Mouse (Mus musculus): Measurements from ENCODE around the gene Epas1. TPM values are rescaled to one million over a fixed set of nuclear protein-coding genes. Genes with fewer than 3 reads are reported as not detected.
A peak's percentile ranks its signal among the peaks of the same experiment; 100 is the strongest.

The Epas1 gene
- polyA plus RNA-seq, 1 experiment from 2014 or later = 9.5 TPM

DNA sequence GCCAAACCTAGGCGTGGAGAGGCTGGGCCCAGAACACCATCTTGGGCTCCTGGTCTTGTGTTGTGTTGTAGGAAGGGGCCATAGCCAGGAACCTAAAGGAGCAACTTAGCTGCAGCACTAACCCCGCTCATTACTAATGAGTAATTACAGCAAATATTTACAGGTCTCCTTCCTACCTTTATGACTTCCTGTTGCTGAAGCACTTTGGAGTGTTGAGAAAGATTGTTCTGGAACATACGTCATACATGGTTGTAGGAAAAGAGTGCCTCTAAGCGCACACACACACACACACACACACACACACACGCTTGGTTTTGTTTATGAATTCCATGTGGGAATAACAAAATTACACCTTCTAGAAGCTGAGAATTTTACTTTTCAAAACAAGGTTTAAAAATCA lies 8.4 kb downstream of the Epas1 start:
- WGBS = 80% methylated on average over 5 of the region's 5 CpGs
- no peak overlapping the region for H3K4me3 ChIP-seq (replicated peaks)
- peaks cover 3% of the 10 kb centered on the region; the same call in 1 of the 2 replicates for H3K27me3 ChIP-seq
- H3K36me3 ChIP-seq = no peaks in the 10 kb centered on the region
- no peak overlapping the region for H3K4me2 ChIP-seq
- no peak overlapping the region for H3K27ac ChIP-seq
- no peak overlapping the region for H3K9ac ChIP-seq
- ATAC-seq (replicated peaks; ENCODE audit: low FRiP score) = no peak
- no peaks in the 10 kb centered on the region for H3K4me1 ChIP-seq
- no peaks in the 10 kb centered on the region for H3K9me3 ChIP-seq (replicated peaks)

- no peaks in the 10 kb centered on the region for H3K36me3 ChIP-seq
- no peaks in the 10 kb centered on the region for H3K4me1 ChIP-seq
- H3K27ac ChIP-seq = no peak overlapping the region
- H3K9ac ChIP-seq = no peak overlapping the region
- peaks cover under 1% of the 10 kb centered on the region; the same call in 1 of the 2 replicates for H3K27me3 ChIP-seq
- H3K4me3 ChIP-seq (replicated peaks) = no peak overlapping the region
- ATAC-seq (replicated peaks; ENCODE audit: low FRiP score) = no peak
- WGBS = 80% methylated on average over 11 of the region's 11 CpGs
- no peaks in the 10 kb centered on the region for H3K9me3 ChIP-seq (replicated peaks)
- H3K4me2 ChIP-seq = no peak overlapping the region
These were observed 9.2 kb downstream of the Epas1 start for GRCm38 (mm10) chr17:86762479-86763242.

GRCm38 (mm10) chr17:86765762-86766404 lies 12.4 kb downstream of the Epas1 start:
- Histone ChIP-seq H3K9ac (no peak overlapping the region), H3K27ac (no peak overlapping the region), H3K27me3 (no peaks in the 10 kb centered on the region), H3K9me3 (replicated peaks) (no peaks in the 10 kb centered on the region), H3K4me3 (replicated peaks) (no peak overlapping the region), H3K36me3 (no peaks in the 10 kb centered on the region), H3K4me2 (no peak overlapping the region), H3K4me1 (peaks cover 21% of the 10 kb centered on the region)
- WGBS = 89% methylated on average over 8 of the region's 8 CpGs
- no peak for ATAC-seq (replicated peaks; ENCODE audit: low FRiP score)

- no peak overlapping the region for H3K4me2 ChIP-seq
- no peaks in the 10 kb centered on the region for H3K36me3 ChIP-seq
- H3K4me3 ChIP-seq (replicated peaks) = no peak overlapping the region
- no peak overlapping the region for H3K27ac ChIP-seq
- ATAC-seq (replicated peaks; ENCODE audit: low FRiP score) = no peak
- no peaks in the 10 kb centered on the region for H3K9me3 ChIP-seq (replicated peaks)
- WGBS = 92% methylated on average over 4 of the region's 4 CpGs
- H3K27me3 ChIP-seq = no peaks in the 10 kb centered on the region
- H3K9ac ChIP-seq = no peak overlapping the region
- H3K4me1 ChIP-seq = peaks cover 22% of the 10 kb centered on the region
These were observed 12.9 kb downstream of the Epas1 start for GRCm38 (mm10) chr17:86766412-86766811.

- WGBS = 89% methylated on average over 7 of the region's 7 CpGs
- H3K27ac ChIP-seq = peak overlapping the region; percentile 69; the same call in 1 of the 2 replicates
These were observed 15.1 kb downstream of the Epas1 start for GRCm38 (mm10) chr17:86768596-86768995.

DNA sequence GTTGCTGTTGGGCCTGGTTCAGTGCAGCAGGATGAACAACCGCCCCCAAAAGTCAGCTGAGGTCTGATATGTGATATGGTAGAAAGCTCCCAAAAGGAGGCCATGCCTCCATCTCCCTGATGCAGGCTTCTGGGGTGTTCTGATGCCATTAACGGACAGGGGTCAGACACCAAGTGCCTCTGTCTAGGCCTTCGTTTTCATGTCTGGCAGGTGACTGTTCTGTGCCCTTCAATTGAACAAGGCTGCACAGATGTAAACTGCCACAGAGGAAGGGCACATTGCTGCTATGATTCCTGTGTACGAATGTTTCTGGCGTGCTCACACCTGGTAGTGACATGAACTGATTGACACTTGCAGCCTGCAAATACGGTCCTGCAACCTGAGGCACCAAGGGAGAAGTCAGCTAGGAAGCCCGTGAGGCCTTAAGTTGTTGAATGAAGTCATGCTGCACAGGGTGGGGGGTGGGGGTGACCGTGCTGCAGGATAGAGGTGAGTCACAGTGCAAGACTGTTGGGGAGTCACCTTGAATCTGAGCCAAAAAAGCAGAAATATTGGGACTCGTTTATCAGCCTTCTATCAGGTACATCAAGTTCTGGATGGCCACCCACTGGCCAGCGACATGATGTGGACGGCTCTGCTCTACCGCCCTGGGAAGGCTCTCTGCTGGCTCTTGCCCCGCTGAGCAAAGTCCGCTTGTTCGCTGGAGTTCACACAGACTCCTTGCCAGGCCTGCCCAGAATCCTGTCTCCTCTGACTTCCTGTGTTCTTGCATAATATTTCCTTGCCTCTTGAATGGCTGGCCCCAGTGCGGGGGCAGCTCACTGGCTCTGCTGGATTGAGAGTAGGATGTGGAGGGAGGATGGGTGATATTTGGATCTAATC lies 16.1 kb downstream of the Epas1 start:
- Histone ChIP-seq H3K27ac (peak overlapping the region; percentile 69), H3K36me3 (no peaks in the 10 kb centered on the region), H3K4me2 (0 out of 2 replicates have a peak overlapping the region, but pooled peaks have one; percentile 10), H3K9ac (no peak overlapping the region), H3K4me3 (replicated peaks) (no peak overlapping the region), H3K9me3 (replicated peaks) (no peaks in the 10 kb centered on the region), H3K4me1 (peaks cover 26% of the 10 kb centered on the region), H3K27me3 (no peaks in the 10 kb centered on the region)
- peak; percentile 89 for ATAC-seq (replicated peaks; ENCODE audit: low FRiP score)
- 37% methylated on average over 16 of the region's 16 CpGs for WGBS

More at GRCm38 (mm10) chr17:86768596-86768995, 15.1 kb downstream of the Epas1 start:
- no peaks in the 10 kb centered on the region for H3K27me3 ChIP-seq
- H3K9ac ChIP-seq = no peak overlapping the region
- no peak for ATAC-seq (replicated peaks; ENCODE audit: low FRiP score)
- no peaks in the 10 kb centered on the region for H3K36me3 ChIP-seq
- no peak overlapping the region for H3K4me2 ChIP-seq
- H3K4me3 ChIP-seq (replicated peaks) = no peak overlapping the region
- H3K4me1 ChIP-seq = peaks cover 26% of the 10 kb centered on the region
- no peaks in the 10 kb centered on the region for H3K9me3 ChIP-seq (replicated peaks)

DNA sequence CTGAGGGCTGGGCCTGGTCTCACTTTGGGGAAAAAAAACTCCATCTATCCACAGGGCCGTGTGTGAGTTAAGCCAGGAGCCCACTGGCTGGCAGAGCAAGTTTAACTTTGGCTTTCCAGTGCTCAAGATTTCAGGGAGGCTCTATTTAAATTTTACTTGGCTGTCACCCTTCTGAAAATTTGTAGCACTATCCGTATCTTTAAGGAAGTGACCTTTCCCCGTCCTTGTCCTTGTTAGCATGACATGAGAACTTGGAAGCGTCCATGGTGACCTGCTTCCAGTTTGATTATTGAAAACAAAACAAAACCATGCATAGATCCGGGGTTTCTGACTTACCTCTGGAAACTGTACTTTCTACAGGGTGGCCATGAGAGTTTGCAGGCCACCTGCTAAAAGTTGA lies 17.3 kb downstream of the Epas1 start:
- peaks cover 26% of the 10 kb centered on the region for H3K4me1 ChIP-seq
- no peaks in the 10 kb centered on the region for H3K36me3 ChIP-seq
- H3K4me2 ChIP-seq = no peak overlapping the region
- WGBS = 48% methylated on average over 5 of the region's 5 CpGs
- H3K4me3 ChIP-seq (replicated peaks) = no peak overlapping the region
- no peak for ATAC-seq (replicated peaks; ENCODE audit: low FRiP score)
- no peaks in the 10 kb centered on the region for H3K27me3 ChIP-seq
- no peak overlapping the region for H3K27ac ChIP-seq
- H3K9me3 ChIP-seq (replicated peaks) = no peaks in the 10 kb centered on the region
- no peak overlapping the region for H3K9ac ChIP-seq

GRCm38 (mm10) chr17:86772035-86772434 lies 18.5 kb downstream of the Epas1 start:
- Histone ChIP-seq H3K27ac (no peak overlapping the region), H3K9me3 (replicated peaks) (no peaks in the 10 kb centered on the region), H3K27me3 (no peaks in the 10 kb centered on the region), H3K36me3 (no peaks in the 10 kb centered on the region), H3K4me2 (no peak overlapping the region), H3K9ac (no peak overlapping the region), H3K4me1 (peaks cover 26% of the 10 kb centered on the region), H3K4me3 (replicated peaks) (no peak overlapping the region)
- no peak for ATAC-seq (replicated peaks; ENCODE audit: low FRiP score)
- 53% methylated on average over 11 of the region's 11 CpGs for WGBS

DNA sequence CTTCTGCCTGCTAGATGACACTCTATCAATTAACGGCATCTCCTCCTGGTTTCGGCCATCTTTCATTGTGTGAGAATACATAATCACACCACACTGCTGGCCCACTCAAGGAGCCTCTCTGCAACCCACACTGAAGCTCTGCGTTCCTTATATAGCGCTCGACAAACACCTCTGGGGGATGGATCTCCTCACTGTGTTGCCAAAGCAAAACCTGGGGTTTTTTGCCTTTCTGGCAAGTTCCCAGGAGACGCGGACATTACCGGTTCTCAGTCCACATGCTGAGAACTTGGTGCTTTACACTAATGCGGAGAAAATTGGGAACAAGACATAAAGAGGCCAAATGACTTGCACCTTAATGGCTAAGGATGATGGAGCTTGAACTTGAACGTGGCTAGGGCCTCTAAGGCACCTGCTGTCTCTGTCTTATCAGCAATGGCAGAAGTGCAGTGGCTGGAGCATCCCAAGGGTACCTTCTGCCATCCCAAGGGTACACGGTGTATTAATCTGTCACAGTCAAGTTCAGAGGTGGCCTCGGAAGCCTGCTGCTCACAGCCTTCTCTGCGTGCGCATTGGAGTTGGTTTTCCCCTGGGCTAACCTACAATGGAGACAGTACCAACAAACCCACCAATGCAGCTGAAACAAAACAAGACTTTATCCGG lies 19.6 kb downstream of the Epas1 start:
- peaks cover 26% of the 10 kb centered on the region for H3K4me1 ChIP-seq
- ATAC-seq (replicated peaks; ENCODE audit: low FRiP score) = no peak
- H3K9me3 ChIP-seq (replicated peaks) = no peaks in the 10 kb centered on the region
- H3K27ac ChIP-seq = no peak overlapping the region
- H3K36me3 ChIP-seq = no peaks in the 10 kb centered on the region
- H3K4me3 ChIP-seq (replicated peaks) = no peak overlapping the region
- H3K27me3 ChIP-seq = no peaks in the 10 kb centered on the region
- H3K4me2 ChIP-seq = no peak overlapping the region
- 88% methylated on average over 15 of the region's 15 CpGs for WGBS
- no peak overlapping the region for H3K9ac ChIP-seq

GRCm38 (mm10) chr17:86776538-86776937 lies 23.0 kb downstream of the Epas1 start:
- H3K36me3 ChIP-seq = no peaks in the 10 kb centered on the region
- peaks cover 14% of the 10 kb centered on the region; the same call in 1 of the 2 replicates for H3K4me1 ChIP-seq
- WGBS = 79% methylated on average over 12 of the region's 12 CpGs
- H3K4me3 ChIP-seq (replicated peaks) = no peak overlapping the region
- H3K27ac ChIP-seq = no peak overlapping the region
- H3K9me3 ChIP-seq (replicated peaks) = no peaks in the 10 kb centered on the region
- H3K4me2 ChIP-seq = no peak overlapping the region
- no peak for ATAC-seq (replicated peaks; ENCODE audit: low FRiP score)
- H3K27me3 ChIP-seq = no peaks in the 10 kb centered on the region
- no peak overlapping the region for H3K9ac ChIP-seq

GRCm38 (mm10) chr17:86778147-86778546 lies 24.6 kb downstream of the Epas1 start:
- whole genome bisulfite sequencing = 91% methylated on average over 6 of the region's 6 CpGs
- Histone ChIP-seq H3K4me2 (no peak overlapping the region), H3K9me3 (replicated peaks) (no peaks in the 10 kb centered on the region), H3K9ac (no peak overlapping the region), H3K4me1 (peaks cover 25% of the 10 kb centered on the region), H3K36me3 (no peaks in the 10 kb centered on the region), H3K4me3 (replicated peaks) (no peak overlapping the region), H3K27me3 (no peaks in the 10 kb centered on the region), H3K27ac (no peak overlapping the region)
- ATAC-seq (replicated peaks; ENCODE audit: low FRiP score) = no peak
